Mouse (Mus musculus) midbrain, embryonic 14.5 days (tissue): Measurements from ENCODE around the gene Wfikkn2. TPM values are rescaled to one million over a fixed set of nuclear protein-coding genes. Genes with fewer than 3 reads are reported as not detected.
A peak's percentile ranks its signal among the peaks of the same experiment; 100 is the strongest.

Source experiments
- ATAC-seq: fragments of 200-750 bp; cut with Nextera tagmentation; 2 replicates; pipeline ENCODE4 v1.8.0; 2017; ENCODE audit warnings: moderate number of reproducible peaks, moderate library complexity; ENCODE audit not compliant: low FRiP score, low TSS enrichment
- DNase-seq: peaks from one replicate; pipeline ENCODE4 v3.0.0-alpha.2; 2015
- H3K27ac ChIP-seq: fragments of 300-500 bp; sonication (generic); replicated peaks from 2 replicates; pipeline ENCODE4 v1.5.1; 2014; ENCODE audit warnings: mild to moderate bottlenecking, low read depth, low read length, moderate library complexity
- H3K27me3 ChIP-seq: fragments of 300-500 bp; sonication (generic); 2 replicates; pipeline ENCODE4 v1.6.1; 2014; ENCODE audit warnings: low read length, control low read depth, mixed read lengths; ENCODE audit not compliant: control insufficient read depth, insufficient read depth
- H3K36me3 ChIP-seq: fragments of 300-500 bp; sonication (generic); 2 replicates; pipeline ENCODE4 v1.6.1; 2014; ENCODE audit warnings: low read length, control low read depth; ENCODE audit not compliant: control insufficient read depth, insufficient read depth
- H3K4me1 ChIP-seq: fragments of 300-500 bp; sonication (generic); 2 replicates; pipeline ENCODE4 v1.6.1; 2014; ENCODE audit warnings: mild to moderate bottlenecking, antibody characterized with exemption, low read length, control low read depth; ENCODE audit not compliant: control insufficient read depth, insufficient read depth
- H3K4me2 ChIP-seq: fragments of 300-500 bp; sonication (generic); 2 replicates; pipeline ENCODE4 v1.6.1; 2014; ENCODE audit warnings: mild to moderate bottlenecking, low read length, moderate library complexity
- H3K4me3 ChIP-seq: fragments of 300-500 bp; sonication (generic); replicated peaks from 2 replicates; pipeline ENCODE4 v1.5.1; 2014; ENCODE audit warnings: low read depth, low read length
- H3K9ac ChIP-seq: fragments of 300-500 bp; sonication (generic); replicated peaks from 2 replicates; pipeline ENCODE4 v1.6.1; 2014; ENCODE audit warnings: mild to moderate bottlenecking, low read length, moderate library complexity
- H3K9me3 ChIP-seq: fragments of 300-500 bp; sonication (generic); 2 replicates; pipeline ENCODE4 v1.6.1; 2016; ENCODE audit warnings: low read length, control low read depth, mixed read lengths; ENCODE audit not compliant: control insufficient read depth
- WGBS: fragments of 180-500 bp; shearing (Covaris S2); extraction: QIAGEN DNeasy Blood & Tissue Kit; methylation state at CpG from one replicate; pipeline ENCODE4 v1.1.7; 2014; 5-methylcytosine and 5-hydroxymethylcytosine counted together
- polyA plus RNA-seq: library from polyadenylated mRNA; unstranded; fragments of >200 nt; fragmentation: Nextera tagmentation; extraction: Ambion mirVana; gene quantifications from 2 replicates; pipeline ENCODE4 v1.2.1, GENCODE M21; 2014

Wfikkn2 gene
- polyA plus RNA-seq, 1 experiment from 2014 or later, result 2.0 TPM

DNA sequence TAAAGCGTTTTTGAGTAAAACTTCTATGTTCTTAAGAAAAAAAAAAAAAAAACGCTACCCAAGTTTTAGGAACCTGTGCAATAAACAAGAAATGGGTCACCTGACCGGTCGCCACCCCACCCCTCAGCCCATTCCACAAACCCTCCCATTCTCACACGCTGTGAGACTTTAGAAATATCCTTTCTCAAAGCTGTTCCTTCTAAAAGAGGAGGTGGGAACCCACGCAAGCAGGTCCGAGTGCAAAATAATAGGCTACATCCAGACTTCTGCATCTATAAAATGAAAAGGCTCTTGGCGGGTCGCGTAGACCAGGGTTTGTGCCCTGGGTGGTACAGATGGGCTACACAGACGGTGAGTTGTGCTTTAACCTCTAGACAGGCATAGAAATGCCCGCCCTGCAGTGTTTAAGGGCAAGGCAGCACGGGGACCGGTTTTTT is 36.1 kb downstream of the Wfikkn2 start:
- Histone ChIP-seq H3K9me3 (no peaks in the 10 kb centered on the region), H3K27ac (peak overlapping the region; percentile 92)
- DNase-seq, result no peak

DNA sequence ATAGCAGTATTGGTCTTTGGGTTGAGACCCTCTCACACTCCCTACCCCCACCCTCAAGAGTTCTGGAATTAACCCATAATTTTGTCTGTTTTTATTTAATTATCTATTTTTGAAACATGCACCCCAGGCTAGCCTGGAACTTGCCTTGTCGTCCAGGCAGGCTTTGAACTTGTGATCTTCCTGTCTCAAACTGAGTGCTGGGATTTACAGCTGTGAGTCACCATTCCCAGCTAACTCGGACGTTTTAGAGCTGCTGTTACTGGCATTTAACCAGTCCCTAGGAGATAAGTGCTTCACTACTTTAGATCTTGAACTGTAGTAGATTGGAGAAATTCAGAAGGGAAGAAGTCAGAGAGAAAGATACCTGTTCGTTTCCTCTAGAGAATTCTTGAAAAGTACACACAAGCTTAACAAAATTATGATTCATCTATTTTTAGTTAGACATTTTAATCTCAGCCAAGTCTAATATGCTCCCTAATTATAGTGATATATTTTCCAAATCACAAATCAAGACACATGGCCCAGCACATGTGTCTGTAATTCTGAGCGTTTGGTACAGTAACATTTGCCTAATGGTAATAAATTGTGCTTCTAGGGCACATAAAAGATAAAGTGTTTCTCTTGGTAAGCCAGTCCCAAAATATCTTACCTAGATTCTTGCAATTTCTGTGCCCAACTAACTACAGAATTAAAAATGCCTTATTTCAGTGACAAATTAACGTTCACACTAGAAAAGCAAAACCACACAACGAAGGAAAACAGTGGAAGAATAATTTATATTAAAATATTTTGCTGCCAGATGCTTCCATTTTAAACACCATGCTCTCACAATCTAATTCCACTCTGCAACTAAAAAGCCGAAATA is 36.8 kb downstream of the Wfikkn2 start:
- peak overlapping the region; percentile 99 for H3K4me2 ChIP-seq
- H3K9me3 ChIP-seq, result no peaks in the 10 kb centered on the region
- H3K36me3 ChIP-seq, result peaks cover 7% of the 10 kb centered on the region
- no peaks in the 10 kb centered on the region for H3K27me3 ChIP-seq
- H3K4me3 ChIP-seq, result peak overlapping the region; percentile 54; the same call in 1 of the 2 replicates
- DNase-seq, result no peak
- no peak overlapping the region for H3K9ac ChIP-seq
- no peak for ATAC-seq
- H3K27ac ChIP-seq, result no peak overlapping the region
- peaks cover 10% of the 10 kb centered on the region for H3K4me1 ChIP-seq
- WGBS, result 59% methylated on average over 8 of the region's 8 CpGs

More for the DNA sequence above, 36.1 kb downstream of the Wfikkn2 start:
- 3% methylated on average over 14 of the region's 14 CpGs for WGBS
- Histone ChIP-seq H3K4me3 (peak overlapping the region; percentile 54), H3K9ac (peak overlapping the region; percentile 48), H3K4me1 (peaks cover 15% of the 10 kb centered on the region), H3K27me3 (no peaks in the 10 kb centered on the region), H3K36me3 (peaks cover 13% of the 10 kb centered on the region), H3K4me2 (peak overlapping the region; percentile 99)
- ATAC-seq, result no peak

DNA sequence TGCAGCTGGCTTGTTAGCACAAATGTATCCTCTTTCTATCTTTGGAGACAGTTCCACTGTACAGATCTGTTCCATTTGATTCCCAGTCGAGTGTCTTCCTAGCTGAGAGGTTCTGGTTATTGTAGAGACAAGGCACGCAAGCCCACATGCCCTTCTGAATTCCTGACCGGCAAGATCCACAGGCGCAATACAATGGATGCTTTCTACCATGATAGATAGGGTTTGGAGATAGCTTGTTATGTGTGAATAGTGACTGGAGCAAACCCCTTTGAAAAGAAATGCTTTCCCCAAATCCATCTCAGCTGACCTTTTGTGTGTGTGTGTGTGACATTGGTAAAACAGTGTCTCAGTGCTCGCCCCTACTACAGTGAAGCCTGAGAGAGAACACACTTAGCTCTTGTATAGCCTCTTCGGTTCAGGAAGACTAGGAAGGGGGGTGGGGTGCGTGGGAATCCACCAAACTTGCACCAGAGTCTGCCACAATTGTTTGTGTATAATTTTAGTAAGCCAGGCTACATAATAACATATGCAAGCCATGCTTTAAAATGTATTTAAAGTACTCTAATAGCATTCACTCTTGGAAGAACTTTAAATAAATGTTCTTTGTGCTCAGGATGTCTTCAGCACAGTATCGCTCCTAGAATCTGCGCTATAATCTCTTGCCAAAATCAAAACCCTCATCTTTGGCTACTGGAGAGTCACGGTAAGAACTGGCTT is 39.2 kb downstream of the Wfikkn2 start:
- H3K9me3 ChIP-seq, result no peaks in the 10 kb centered on the region
- no peaks in the 10 kb centered on the region for H3K4me1 ChIP-seq

DNA sequence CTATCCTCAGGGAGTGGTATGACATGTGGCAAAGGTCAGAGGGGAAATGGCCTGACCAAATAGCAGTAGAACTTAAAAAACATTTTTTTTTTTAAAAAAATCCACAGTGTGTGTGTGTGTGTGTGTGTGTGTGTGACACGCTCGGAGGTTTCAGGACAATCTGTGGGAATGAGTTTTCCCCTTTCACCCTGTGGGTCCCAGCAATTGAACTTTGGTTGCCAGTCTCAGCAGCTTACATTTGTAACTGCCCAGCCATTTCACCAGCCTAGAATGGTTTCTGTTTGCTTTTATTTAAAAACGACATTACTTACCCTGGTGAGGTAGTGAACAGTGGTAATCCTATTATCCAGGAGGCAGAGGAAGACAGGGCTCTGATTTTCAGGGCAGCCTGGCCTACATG is 42.7 kb downstream of the Wfikkn2 start:
- Histone ChIP-seq H3K4me1 (no peaks in the 10 kb centered on the region), H3K9ac (no peak overlapping the region), H3K4me3 (no peak overlapping the region), H3K27me3 (no peaks in the 10 kb centered on the region), H3K27ac (no peak overlapping the region), H3K9me3 (no peaks in the 10 kb centered on the region), H3K4me2 (no peak overlapping the region), H3K36me3 (no peaks in the 10 kb centered on the region)
- no peak for ATAC-seq
- 53% methylated on average over 3 of the region's 3 CpGs for WGBS
- no peak for DNase-seq

More for the DNA sequence above, 39.2 kb downstream of the Wfikkn2 start:
- Histone ChIP-seq H3K4me2 (no peak overlapping the region), H3K27me3 (no peaks in the 10 kb centered on the region), H3K9ac (no peak overlapping the region), H3K4me3 (no peak overlapping the region), H3K27ac (no peak overlapping the region), H3K36me3 (no peaks in the 10 kb centered on the region)
- ATAC-seq, result no peak
- DNase-seq, result no peak
- WGBS, result 70% methylated on average over 10 of the region's 10 CpGs

DNA sequence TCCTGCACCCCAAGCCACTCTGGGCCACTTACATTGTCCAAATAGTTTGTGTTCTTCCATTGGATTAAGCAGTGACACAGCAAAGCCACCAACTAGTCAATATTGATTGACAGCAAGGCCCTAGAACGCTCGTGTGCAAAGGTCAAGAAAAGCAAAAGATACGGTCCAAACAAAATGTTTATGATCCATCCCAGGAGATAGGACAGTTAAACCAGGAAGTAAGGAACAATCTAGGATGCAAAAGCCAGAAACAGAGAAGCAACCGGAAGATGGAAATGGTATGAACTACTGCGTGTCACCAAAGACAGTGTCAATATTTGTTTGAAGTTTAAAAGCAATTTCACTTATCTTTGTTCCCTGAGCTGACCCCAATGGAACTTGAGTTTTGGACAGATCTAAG is 43.7 kb downstream of the Wfikkn2 start:
- Histone ChIP-seq H3K4me1 (no peaks in the 10 kb centered on the region), H3K27ac (no peak overlapping the region), H3K27me3 (no peaks in the 10 kb centered on the region), H3K9ac (no peak overlapping the region), H3K36me3 (no peaks in the 10 kb centered on the region), H3K4me2 (no peak overlapping the region), H3K4me3 (no peak overlapping the region), H3K9me3 (no peaks in the 10 kb centered on the region)
- no peak for DNase-seq
- 90% methylated on average over 5 of the region's 5 CpGs for WGBS
- ATAC-seq, result no peak

DNA sequence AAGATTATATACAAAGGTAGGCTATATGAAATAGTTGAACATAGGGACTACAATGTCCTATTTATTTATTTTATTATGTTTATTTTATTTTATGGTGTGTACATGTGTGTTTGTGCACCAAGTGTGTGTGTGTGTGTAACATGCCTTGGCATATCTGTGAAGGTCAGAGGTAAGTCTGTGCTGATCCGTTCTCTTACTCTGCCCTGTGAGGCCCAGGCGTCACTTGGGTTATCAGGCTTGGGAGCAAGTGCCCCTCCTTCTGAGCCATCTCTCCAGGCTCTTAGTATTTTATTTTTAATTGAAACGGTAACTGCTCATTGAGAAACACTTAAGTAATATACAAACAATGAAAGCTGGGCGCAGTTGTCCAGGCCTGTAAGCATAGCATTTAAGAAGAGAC is 45.4 kb downstream of the Wfikkn2 start:
- Histone ChIP-seq H3K36me3 (no peaks in the 10 kb centered on the region), H3K27ac (no peak overlapping the region), H3K9ac (no peak overlapping the region), H3K4me3 (no peak overlapping the region), H3K4me2 (no peak overlapping the region), H3K9me3 (no peaks in the 10 kb centered on the region), H3K4me1 (no peaks in the 10 kb centered on the region), H3K27me3 (no peaks in the 10 kb centered on the region)
- 85% methylated on average over 4 of the region's 4 CpGs for WGBS
- DNase-seq (no peak), ATAC-seq (no peak)

DNA sequence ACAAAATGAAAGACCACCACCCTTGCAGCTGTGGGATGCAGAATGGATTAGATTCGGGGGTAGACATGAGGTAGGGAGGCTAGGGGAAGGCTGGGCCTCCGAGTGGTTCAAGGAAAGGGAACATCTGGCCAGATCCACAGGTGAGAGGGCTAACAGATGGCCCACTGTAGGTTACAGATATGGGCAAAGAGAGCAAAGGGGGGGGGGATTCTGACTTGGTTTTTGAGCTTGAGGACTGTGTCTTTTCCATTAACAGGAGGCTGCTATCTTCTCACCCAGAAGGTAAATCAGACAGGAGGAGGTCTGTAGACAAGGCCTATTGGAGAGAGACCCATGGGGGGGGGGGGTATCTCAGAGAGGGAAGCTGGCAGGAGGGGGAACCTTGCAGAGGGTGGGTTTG is 46.0 kb downstream of the Wfikkn2 start:
- H3K36me3 ChIP-seq, result no peaks in the 10 kb centered on the region
- no peak overlapping the region for H3K9ac ChIP-seq

DNA sequence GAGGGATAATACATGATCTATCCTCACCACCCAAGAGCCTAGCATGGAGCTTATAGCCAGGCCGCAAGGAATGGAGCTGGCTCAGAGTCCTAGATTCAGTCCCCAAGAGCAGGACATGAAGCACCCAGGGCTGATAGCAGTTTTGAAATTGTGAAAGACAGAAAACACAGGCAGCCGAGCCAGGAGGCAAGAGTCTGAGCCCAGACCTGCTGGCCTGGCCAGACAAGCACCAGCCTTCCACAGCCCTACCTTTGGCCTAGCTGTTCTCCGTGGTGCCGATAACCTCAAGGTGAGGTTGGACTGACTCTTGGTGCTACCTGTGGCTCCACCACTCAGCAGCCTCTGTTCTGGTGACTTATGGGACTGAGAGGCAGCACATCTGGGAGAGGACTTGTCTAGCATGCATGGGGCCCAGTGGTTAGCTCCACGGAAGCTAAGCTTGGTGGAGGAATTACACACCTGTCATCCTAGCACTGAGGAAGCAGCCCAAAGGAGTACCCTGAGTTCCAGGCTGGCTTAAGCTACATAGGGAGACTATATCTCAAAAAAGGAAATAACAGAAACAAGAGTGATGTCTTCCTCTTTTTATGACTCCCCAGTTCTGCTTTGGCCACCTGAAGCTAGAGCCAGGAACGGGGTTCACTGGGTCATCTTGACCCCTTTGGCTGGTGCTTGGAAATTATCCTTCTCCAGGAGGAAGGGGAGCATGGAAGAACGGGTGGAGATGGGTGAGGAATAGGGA is 47.2 kb downstream of the Wfikkn2 start:
- Histone ChIP-seq H3K9ac (no peak overlapping the region), H3K4me3 (no peak overlapping the region), H3K9me3 (no peaks in the 10 kb centered on the region), H3K4me2 (no peak overlapping the region), H3K36me3 (no peaks in the 10 kb centered on the region), H3K27ac (no peak overlapping the region), H3K4me1 (no peaks in the 10 kb centered on the region), H3K27me3 (no peaks in the 10 kb centered on the region)
- DNase-seq, result no peak
- ATAC-seq, result no peak
- WGBS, result 85% methylated on average over 7 of the region's 7 CpGs

More for the DNA sequence above, 46.0 kb downstream of the Wfikkn2 start:
- H3K4me3 ChIP-seq, result no peak overlapping the region
- DNase-seq, result no peak
- H3K9me3 ChIP-seq, result no peaks in the 10 kb centered on the region
- no peaks in the 10 kb centered on the region for H3K27me3 ChIP-seq
- H3K4me2 ChIP-seq, result no peak overlapping the region
- 65% methylated on average over 2 of the region's 2 CpGs for WGBS
- H3K27ac ChIP-seq, result no peak overlapping the region
- H3K4me1 ChIP-seq, result no peaks in the 10 kb centered on the region
- ATAC-seq, result no peak
